Mouse (Mus musculus) telencephalon, adult 2 months (tissue): ENCODE measurements at regions not wholly inside any gene's neighbourhood (a gene's known extent, or its start where the extent isn't known, plus 50 kb on each side); places are given as distances from the start of the nearest gene placed in this dataset.

Experiments
- DNase-seq: peaks from one replicate; pipeline ENCODE4 v3.0.0-alpha.2; 2011; ENCODE audit warnings: low read depth, low spot score

DNA sequence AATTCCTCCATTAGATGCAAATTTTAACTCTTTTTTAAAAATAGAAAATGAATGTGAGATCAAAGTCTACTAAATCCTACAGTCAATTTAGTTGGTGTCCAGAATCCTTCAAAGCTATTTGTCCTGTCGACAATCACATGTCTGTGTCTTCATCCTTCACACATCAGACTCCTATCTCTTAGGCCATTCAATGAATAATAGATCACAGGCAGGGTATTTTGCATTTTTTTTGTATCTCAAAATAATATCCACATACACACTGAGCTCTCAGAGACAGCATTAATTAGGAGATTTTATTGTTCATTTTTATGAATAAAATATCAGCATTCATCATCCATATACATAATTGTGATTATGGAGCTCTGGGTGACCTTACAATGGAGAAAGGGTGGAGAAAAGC is 427.2 kb downstream of the Hao1 start:
- DNase-seq = no peak

DNA sequence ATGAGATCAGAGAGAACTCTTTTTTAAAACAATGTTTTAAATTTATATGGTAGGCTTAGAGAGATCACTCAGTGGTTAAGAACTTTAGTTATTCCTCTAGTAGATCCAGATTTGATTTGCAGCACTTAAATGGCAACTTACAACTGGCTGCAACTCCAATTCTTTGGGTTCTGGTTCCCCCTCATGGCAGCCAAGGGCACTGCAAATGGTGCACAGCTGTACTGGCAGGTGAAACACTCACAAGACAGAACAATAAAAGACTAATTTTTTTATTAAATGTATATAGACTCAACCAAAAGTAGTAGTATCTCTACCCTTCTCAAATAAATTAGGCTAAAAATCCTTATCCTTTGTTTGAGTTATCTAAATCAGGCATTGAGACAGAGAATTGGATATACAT is 446.9 kb downstream of the Hao1 start:
- no peak for DNase-seq

DNA sequence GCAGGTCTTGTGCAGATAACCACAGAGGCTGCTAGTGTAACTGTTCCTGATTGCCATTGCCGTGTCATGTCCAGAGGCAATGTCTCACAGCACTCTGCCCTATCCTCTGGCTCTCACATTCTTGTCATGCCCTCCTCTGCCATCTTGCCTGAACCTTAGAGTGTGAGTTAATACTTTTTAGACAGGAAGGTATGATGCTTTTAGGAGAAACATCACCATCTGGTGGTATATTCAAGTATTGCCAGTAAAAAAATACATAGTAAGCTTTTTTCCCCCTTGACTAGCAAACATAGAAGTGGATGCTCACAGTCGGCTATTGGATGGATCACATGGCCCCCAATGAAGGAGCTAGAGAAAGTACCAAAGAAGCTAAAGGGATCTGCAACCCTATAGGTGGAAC is 465.8 kb downstream of the Hao1 start:
- DNase-seq = no peak

DNA sequence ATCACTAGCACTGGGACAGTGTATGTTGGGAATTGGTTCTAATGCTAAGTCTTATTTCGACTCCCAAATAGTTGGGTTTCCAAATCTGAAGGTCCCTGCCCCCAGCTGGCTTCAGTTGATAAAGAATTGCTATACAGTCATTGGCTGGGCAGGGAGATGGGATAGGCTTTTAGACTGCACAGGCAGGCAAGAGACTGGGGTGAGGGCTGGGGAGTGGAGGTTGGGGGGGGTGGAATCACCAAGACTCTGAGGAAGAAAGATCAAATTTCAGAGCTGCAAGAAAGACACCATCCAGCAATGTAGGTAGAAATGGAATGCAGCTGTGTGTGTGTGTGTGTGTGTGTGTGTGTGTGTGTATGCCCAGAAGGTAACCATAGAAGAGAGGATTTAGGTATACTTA is 474.0 kb downstream of the Hao1 start:
- no peak for DNase-seq

DNA sequence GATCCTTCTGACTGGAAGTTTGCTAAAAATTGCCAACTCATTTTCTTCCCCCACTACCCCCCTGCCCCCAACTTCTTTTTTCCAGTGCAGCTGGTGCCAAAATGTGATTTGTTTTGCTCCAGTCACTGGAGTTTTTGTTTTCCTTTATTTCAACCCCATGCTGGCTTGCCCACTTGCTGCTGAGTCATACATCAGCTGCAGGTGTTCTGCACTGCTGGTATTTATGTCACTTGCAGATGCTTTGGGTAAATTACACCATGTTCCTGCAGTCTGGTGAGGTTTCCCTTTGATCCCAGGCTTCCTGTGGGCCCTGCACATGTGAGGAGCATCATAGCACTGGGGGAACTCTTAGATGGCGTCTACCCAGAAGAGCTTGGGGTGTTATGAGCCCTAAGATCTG is 476.2 kb downstream of the Hao1 start:
- DNase-seq = peak; percentile 18

DNA sequence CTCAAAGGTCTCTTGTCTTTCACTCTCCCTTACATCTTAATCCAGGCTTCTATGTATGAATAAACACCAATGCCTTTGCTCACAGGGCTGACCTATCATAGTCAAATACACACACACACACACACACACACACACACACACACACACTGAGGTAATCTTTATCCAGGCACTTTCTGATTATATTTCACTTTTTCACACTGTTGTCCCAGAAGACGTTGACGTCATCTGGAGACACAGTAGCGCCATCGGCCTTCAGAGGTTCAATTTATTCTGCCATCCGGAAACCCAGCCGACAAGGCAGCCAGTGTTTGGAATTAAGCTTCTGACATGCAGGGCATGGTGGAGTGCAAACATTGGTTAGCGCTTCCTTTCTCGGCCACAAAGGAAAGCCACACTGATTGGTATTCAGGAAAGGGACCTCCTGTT is 486.2 kb downstream of the Hao1 start:
- DNase-seq = no peak

DNA sequence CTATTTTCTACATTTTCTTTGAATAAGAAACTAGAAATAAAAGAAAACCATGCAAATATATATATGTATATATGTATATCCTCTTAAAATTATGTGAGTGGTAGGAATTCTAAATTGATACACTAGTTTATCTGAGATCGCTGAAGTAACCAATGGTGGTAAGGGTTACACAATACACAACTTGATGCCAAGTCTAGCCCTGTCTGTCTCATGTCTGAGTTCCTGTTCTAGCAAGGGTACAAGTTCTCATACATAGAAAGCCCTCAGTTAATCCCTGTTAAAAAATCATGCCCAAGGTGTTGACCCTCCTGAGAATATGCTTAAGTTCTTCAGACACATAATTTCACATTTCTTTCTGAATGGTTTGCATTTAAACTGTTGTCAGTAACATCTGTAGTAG is 486.8 kb downstream of the Hao1 start:
- DNase-seq = no peak

DNA sequence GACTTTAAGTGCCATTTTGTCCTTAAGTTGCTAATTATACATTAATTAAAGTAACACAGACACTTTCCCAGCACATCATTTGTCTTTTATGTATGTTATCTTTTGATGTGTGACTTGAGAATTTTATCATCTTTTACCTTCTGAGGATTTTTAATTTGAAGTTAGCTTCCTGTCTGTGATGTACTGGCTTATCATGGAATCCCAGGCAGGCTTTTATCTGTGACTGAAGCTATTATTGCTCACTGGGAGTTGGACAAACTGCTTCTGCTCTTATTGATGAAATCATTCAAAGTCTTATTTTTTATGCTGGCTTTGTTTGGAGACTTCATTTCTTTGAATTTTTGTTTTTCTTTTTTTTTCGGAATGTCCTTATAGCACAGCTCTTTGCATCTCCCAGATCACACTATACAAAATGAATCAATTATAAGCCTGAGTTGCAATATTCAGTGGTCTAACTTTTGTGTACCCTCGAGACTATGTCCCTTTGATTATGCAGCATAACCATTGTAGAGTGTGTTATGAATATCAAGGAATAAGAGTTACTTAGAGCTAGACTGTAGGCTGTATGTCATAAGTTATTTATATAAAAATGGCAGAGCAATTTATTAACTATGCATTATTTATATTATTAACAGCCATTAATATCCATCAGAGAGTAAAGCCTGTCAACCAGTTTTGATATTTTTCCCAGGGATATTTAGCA is 494.1 kb downstream of the Hao1 start:
- no peak for DNase-seq

DNA sequence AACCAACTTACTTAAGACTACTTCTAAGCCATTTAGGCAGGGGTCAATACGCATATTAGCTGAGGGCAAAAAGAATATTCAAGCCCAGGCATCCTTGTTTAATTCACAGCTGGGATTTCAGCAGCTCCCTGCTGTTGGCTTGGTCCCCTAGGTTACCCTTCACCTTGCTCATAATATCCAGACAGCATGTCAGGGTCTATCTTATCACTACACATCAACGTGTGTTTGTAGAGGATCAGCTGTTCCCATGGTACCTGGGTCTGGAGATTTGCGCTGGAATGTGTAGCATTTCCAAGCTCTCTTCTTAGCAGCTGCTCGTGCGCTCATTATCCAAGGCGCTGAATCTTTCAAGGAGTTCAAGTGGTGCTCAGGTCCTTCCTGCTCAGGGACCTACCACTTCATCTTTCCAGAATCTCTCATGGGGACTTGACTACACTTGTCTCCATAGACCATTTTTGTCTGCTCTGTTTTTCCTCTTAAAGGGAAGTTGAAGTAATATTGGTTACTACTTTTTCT is 484.5 kb downstream of the Bmp2 start:
- no peak for DNase-seq

DNA sequence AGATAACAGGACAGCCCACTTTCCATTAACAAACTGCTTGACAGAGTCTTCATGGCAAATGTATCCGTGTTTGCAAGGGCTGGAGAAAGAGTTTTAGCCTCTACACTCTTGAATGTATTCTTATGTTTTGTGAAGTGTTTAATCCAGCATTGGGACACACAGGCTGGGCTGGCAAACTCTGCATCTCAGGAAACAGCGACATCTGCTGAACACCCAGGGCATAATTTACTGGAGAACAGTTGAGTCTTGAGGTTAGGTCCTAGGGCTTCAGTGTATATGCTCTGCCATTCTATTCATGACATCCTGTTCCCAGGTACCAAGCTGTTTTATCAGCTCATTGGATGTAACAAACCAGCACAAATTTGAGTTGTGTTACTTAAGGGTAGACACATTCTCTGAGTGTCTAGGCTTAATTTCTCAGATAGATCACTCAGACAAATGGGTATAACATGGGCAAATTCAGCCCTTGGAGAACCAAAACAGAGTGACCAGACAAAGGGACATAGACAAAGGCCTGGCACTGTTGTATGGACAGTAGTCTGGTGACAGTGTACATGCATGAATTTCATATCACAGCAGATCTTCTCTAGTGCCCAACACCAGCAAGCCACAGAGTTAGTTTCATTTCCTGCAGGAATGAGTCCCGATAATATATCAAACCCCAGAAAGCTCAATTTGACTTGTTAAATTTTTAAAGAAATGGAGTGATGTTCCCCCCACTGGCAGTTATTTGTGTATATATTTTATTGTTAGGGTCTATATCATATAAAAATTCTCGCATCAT is 477.9 kb downstream of the Bmp2 start:
- DNase-seq = no peak

DNA sequence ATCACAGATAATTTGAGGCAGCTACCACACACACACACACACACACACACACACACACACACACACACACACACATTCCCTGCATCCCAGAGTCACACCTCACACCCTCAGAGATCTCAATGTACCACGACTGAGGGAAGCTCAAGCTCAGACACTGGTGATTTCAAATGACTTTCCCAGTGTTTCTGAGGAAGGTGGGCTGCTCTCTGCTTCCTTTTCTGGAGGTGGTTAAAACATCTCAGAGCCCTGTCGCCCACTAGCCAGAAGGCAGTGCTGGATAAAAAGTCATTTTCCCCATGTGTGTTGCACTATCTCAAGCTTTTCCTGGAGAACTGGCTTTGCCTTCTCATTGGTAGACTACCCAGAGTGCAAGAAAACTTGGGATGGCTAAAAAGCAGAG is 477.2 kb downstream of the Bmp2 start:
- peak; percentile 47 for DNase-seq

DNA sequence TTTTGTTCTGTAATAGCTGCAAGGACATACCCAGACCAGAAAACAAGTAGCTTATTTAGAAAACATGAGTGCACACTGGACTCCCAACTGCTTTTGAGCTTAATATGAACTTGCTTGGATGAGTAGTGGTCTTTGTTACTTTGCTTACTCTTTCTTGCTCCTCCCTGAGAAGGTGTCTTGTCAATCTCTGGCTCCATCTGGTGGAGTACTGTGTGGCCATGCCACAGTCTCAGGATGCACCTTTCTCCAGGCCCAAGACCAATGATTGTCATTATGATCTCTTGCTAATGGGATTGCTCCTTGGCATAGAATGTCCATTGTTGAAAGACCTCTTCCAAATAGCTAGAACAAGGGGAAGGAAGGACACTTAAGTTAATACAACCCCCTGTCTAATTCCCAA is 465.1 kb downstream of the Bmp2 start:
- DNase-seq = no peak

DNA sequence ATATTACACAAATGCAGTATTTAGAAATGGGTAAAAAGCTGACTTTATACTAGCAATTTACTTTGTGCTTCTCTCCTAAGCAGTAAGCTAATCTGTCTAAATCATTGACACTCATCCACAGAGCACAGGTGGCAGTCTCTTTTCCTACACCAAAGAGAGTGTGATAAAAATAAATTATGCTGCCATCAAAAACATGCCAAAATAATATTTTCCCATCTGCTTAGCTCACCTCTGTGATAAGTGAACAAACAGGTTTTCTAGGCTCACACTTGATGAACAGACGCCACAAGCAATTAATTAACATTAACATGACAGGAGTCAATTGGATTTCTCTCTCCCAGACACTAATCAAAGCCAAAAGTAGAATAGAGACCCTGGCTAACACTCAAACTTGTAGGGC is 451.2 kb downstream of the Bmp2 start:
- DNase-seq = no peak

DNA sequence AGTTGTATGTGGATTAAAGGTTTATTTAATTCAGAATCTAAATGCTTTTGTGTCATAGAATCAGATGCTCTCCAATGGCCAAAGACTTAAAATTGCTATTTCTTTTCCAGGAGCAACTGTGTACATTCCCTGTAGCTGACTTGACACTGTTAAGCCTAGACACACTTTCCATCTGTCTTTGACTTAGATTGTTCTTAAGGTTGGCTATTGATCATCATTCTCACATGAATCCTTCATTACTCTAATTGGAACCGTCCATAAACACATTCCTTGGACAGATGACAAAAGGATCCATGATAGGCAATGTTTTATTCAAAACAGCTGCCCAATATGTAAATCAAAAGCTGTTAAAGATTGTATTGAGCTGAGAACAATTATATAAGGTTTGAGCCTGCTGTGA is 442.8 kb downstream of the Bmp2 start:
- DNase-seq = no peak

DNA sequence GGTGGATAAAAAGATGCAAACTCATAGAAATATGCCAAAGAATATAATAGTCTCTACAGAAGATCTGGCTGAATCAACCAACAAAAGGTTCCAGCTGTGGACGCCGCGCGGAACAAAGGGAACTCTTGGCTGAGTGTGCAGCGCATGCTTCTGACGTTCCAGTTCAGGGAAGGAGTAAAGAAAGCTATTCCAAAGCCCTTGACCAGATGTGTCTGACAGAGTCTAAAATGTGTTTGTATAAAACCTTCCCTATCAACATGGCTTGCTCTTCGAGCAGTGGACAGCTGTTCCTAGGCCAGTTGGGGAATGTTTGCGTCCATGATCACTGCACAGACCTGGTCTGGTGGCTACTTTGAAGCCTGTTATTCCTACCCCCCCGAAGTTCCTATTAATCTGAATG is 442.4 kb downstream of the Bmp2 start:
- no peak for DNase-seq

DNA sequence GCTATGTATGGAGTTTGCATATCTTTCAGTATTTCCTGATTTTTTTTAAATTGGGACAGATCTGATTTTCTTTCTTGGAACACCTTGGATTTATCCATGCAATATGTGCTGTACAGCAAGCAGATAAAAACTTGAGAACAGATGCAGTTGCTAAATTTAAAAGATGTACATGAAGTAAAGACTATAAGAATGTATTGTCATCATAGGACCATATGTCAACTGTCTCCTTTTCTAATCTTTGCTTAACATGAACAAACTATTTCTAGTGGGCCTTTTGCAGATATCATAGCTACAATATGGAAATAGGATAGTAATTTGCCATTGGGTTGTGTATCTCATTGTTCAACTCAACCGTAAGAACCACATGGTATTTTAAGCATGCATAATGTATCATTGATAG is 435.7 kb downstream of the Bmp2 start:
- DNase-seq = peak; percentile 68
